Mouse (Mus musculus) hindbrain, embryonic 14.5 days (tissue): ENCODE results near the gene Hoxb8. TPM values are rescaled to one million over a fixed set of nuclear protein-coding genes. Genes with fewer than 3 reads are reported as not detected.

Experiments used
- ATAC-seq: fragments of 200-750 bp; cut with Nextera tagmentation; 2 replicates; pipeline ENCODE4 v1.8.0; 2017; ENCODE audit warnings: moderate number of reproducible peaks, mild to moderate bottlenecking, moderate TSS enrichment, moderate library complexity; ENCODE audit not compliant: low FRiP score
- DNase-seq: peaks from one replicate; pipeline ENCODE4 v3.0.0-alpha.2; 2015; ENCODE audit warnings: low spot score
- H3K27ac ChIP-seq: fragments of 300-500 bp; sonication (generic); 2 replicates; pipeline ENCODE4 v1.5.1; 2014; ENCODE audit warnings: mild to moderate bottlenecking, moderate library complexity
- H3K27me3 ChIP-seq: fragments of 300-500 bp; sonication (generic); 2 replicates; pipeline ENCODE4 v1.6.1; 2014; ENCODE audit warnings: mild to moderate bottlenecking, low read length, mixed read lengths; ENCODE audit not compliant: control insufficient read depth, insufficient read depth
- H3K36me3 ChIP-seq: fragments of 300-500 bp; sonication (generic); replicated peaks from 2 replicates; pipeline ENCODE4 v1.6.1; 2014; ENCODE audit not compliant: control insufficient read depth, insufficient read depth
- H3K4me1 ChIP-seq: fragments of 300-500 bp; sonication (generic); replicated peaks from 2 replicates; pipeline ENCODE4 v1.6.1; 2014; ENCODE audit warnings: antibody characterized with exemption, low read length, mixed read lengths; ENCODE audit not compliant: control insufficient read depth, insufficient read depth
- H3K4me2 ChIP-seq: fragments of 300-500 bp; sonication (generic); replicated peaks from 2 replicates; pipeline ENCODE4 v1.6.1; 2014; ENCODE audit warnings: mild to moderate bottlenecking, moderate library complexity
- H3K4me3 ChIP-seq: fragments of 300-500 bp; sonication (generic); replicated peaks from 2 replicates; pipeline ENCODE4 v1.5.1; 2014; ENCODE audit warnings: mild to moderate bottlenecking, low read length
- H3K9ac ChIP-seq: fragments of 300-500 bp; sonication (generic); 2 replicates; pipeline ENCODE4 v1.6.1; 2014
- H3K9me3 ChIP-seq: fragments of 300-500 bp; sonication (generic); 2 replicates; pipeline ENCODE4 v1.6.1; 2016; ENCODE audit warnings: low read length; ENCODE audit not compliant: control insufficient read depth
- WGBS: fragments of 180-500 bp; shearing (Covaris S2); extraction: QIAGEN DNeasy Blood & Tissue Kit; methylation state at CpG from one replicate; pipeline ENCODE4 v1.1.7; 2014; 5-methylcytosine and 5-hydroxymethylcytosine counted together
- polyA plus RNA-seq: library from polyadenylated mRNA; unstranded; fragments of >200 nt; fragmentation: Nextera tagmentation; extraction: Ambion mirVana; gene quantifications from 2 replicates; pipeline ENCODE4 v1.2.1, GENCODE M21; 2014

The Hoxb8 gene
- polyA plus RNA-seq, 1 experiment from 2014 or later: 50.6 TPM

- Histone ChIP-seq H3K4me3 (no peak overlapping the region), H3K27ac (peak overlapping the region; percentile 47), H3K9me3 (no peaks in the 10 kb centered on the region), H3K27me3 (peaks cover 92% of the 10 kb centered on the region), H3K36me3 (no peaks in the 10 kb centered on the region), H3K4me2 (peak overlapping the region; percentile 32), H3K4me1 (no peaks in the 10 kb centered on the region), H3K9ac (peak overlapping the region; percentile 33)
- no peak for ATAC-seq
- no peak for DNase-seq
- 3% methylated on average over 35 of the region's 35 CpGs for WGBS
Measured at GRCm38 (mm10) chr11:96277151-96278044, 4.3 kb upstream of the Hoxb8 start.

GRCm38 (mm10) chr11:96278324-96278723 lies 3.4 kb upstream of the Hoxb8 start:
- no peaks in the 10 kb centered on the region for H3K4me1 ChIP-seq
- no peaks in the 10 kb centered on the region for H3K9me3 ChIP-seq
- H3K4me2 ChIP-seq: no peak overlapping the region
- ATAC-seq (no peak), DNase-seq (no peak)
- 24% methylated on average over 14 of the region's 14 CpGs for whole genome bisulfite sequencing
- peak overlapping the region; percentile 33; the same call in 1 of the 2 replicates for H3K9ac ChIP-seq
- H3K27me3 ChIP-seq: peaks cover 89% of the 10 kb centered on the region
- H3K4me3 ChIP-seq: no peak overlapping the region
- no peaks in the 10 kb centered on the region for H3K36me3 ChIP-seq
- H3K27ac ChIP-seq: peak overlapping the region; percentile 47; the same call in 1 of the 2 replicates

- H3K9ac ChIP-seq: no peak overlapping the region
Measured at GRCm38 (mm10) chr11:96278773-96279172, 2.9 kb upstream of the Hoxb8 start.

GRCm38 (mm10) chr11:96279421-96280233 lies 2.1 kb upstream of the Hoxb8 start:
- WGBS: 3% methylated on average over 31 of the region's 31 CpGs
- no peaks in the 10 kb centered on the region for H3K9me3 ChIP-seq
- H3K4me2 ChIP-seq: peak overlapping the region; percentile 24
- H3K9ac ChIP-seq: peak overlapping the region; percentile 12; the same call in 1 of the 2 replicates
- ATAC-seq (no peak), DNase-seq (no peak)
- H3K27ac ChIP-seq: peak overlapping the region; percentile 14
- no peaks in the 10 kb centered on the region for H3K4me1 ChIP-seq
- peaks cover 89% of the 10 kb centered on the region for H3K27me3 ChIP-seq
- no peaks in the 10 kb centered on the region for H3K36me3 ChIP-seq
- peak overlapping the region; percentile 4; the same call in 1 of the 2 replicates for H3K4me3 ChIP-seq

More at GRCm38 (mm10) chr11:96278773-96279172, 2.9 kb upstream of the Hoxb8 start:
- ATAC-seq (peak; percentile 68; the same call in 1 of the 2 replicates), DNase-seq (peak; percentile 90)
- H3K9me3 ChIP-seq: no peaks in the 10 kb centered on the region
- H3K4me1 ChIP-seq: no peaks in the 10 kb centered on the region
- H3K36me3 ChIP-seq: no peaks in the 10 kb centered on the region
- H3K27ac ChIP-seq: 0 out of 2 replicates have a peak overlapping the region, but pooled peaks have one; percentile 47
- H3K4me2 ChIP-seq: peak overlapping the region; percentile 24; the same call in 1 of the 2 replicates
- peaks cover 89% of the 10 kb centered on the region for H3K27me3 ChIP-seq
- H3K4me3 ChIP-seq: no peak overlapping the region
- WGBS: under 1% methylated on average over 9 of the region's 9 CpGs

- Histone ChIP-seq H3K9me3 (no peaks in the 10 kb centered on the region), H3K36me3 (no peaks in the 10 kb centered on the region), H3K9ac (0 out of 2 replicates have a peak overlapping the region, but pooled peaks have one; percentile 12), H3K27ac (peak overlapping the region; percentile 4; the same call in 1 of the 2 replicates), H3K4me1 (no peaks in the 10 kb centered on the region), H3K4me3 (peak overlapping the region; percentile 39; the same call in 1 of the 2 replicates), H3K4me2 (peak overlapping the region; percentile 37), H3K27me3 (peaks cover 89% of the 10 kb centered on the region)
- no peak for DNase-seq
- WGBS: 8% methylated on average over 8 of the region's 8 CpGs
- no peak for ATAC-seq
Measured at GRCm38 (mm10) chr11:96280399-96281378, 1.0 kb upstream of the Hoxb8 start.

GRCm38 (mm10) chr11:96281396-96281795 lies 309 bp upstream of the Hoxb8 start:
- Histone ChIP-seq H3K27me3 (peaks cover 89% of the 10 kb centered on the region), H3K36me3 (no peaks in the 10 kb centered on the region), H3K27ac (peak overlapping the region; percentile 63), H3K4me3 (peak overlapping the region; percentile 39; the same call in 1 of the 2 replicates), H3K9me3 (no peaks in the 10 kb centered on the region), H3K9ac (0 out of 2 replicates have a peak overlapping the region, but pooled peaks have one; percentile 10), H3K4me1 (no peaks in the 10 kb centered on the region), H3K4me2 (peak overlapping the region; percentile 37)
- ATAC-seq: no peak
- WGBS: 6% methylated on average over 18 of the region's 18 CpGs
- no peak for DNase-seq

GRCm38 (mm10) chr11:96282795-96283430 lies 1.2 kb downstream of the Hoxb8 start:
- peak overlapping the region; percentile 69 for H3K27ac ChIP-seq
- WGBS: under 1% methylated on average over 49 of the region's 49 CpGs
- H3K4me3 ChIP-seq: peak overlapping the region; percentile 39
- H3K36me3 ChIP-seq: no peaks in the 10 kb centered on the region
- H3K4me2 ChIP-seq: peak overlapping the region; percentile 46; the same call in 1 of the 2 replicates
- no peak for DNase-seq
- no peaks in the 10 kb centered on the region for H3K9me3 ChIP-seq
- H3K27me3 ChIP-seq: peaks cover 89% of the 10 kb centered on the region
- H3K9ac ChIP-seq: peak overlapping the region; percentile 63
- no peak for ATAC-seq
- H3K4me1 ChIP-seq: no peaks in the 10 kb centered on the region
